Mouse (Mus musculus) hindbrain, embryonic 10.5 days (tissue): ENCODE results near the gene Kcnmb2. TPM values are rescaled to one million over a fixed set of nuclear protein-coding genes. Genes with fewer than 3 reads are reported as not detected.

Source experiments
- DNase-seq: peaks from one replicate; pipeline ENCODE4 v3.0.0-alpha.2; 2017; ENCODE audit warnings: low spot score
- H3K27ac ChIP-seq: fragments of 300-500 bp; sonication (generic); 2 replicates; pipeline ENCODE4 v1.5.1; 2016; ENCODE audit warnings: mild to moderate bottlenecking, moderate library complexity
- H3K27me3 ChIP-seq: fragments of 300-500 bp; sonication (generic); 2 replicates; pipeline ENCODE4 v1.6.1; 2016; ENCODE audit warnings: mild to moderate bottlenecking; ENCODE audit not compliant: poor library complexity, insufficient read depth, severe bottlenecking
- H3K36me3 ChIP-seq: fragments of 300-500 bp; sonication (generic); 2 replicates; pipeline ENCODE4 v1.6.1; 2016; ENCODE audit warnings: mild to moderate bottlenecking, moderate library complexity
- H3K4me1 ChIP-seq: fragments of 300-500 bp; sonication (generic); replicated peaks from 2 replicates; pipeline ENCODE4 v1.6.1; 2016; ENCODE audit warnings: mild to moderate bottlenecking
- H3K4me3 ChIP-seq: fragments of 300-500 bp; sonication (generic); 2 replicates; pipeline ENCODE4 v1.5.1; 2016; ENCODE audit warnings: mild to moderate bottlenecking, moderate library complexity
- H3K9me3 ChIP-seq: fragments of 300-500 bp; sonication (generic); 2 replicates; pipeline ENCODE4 v1.6.1; 2016; ENCODE audit warnings: mild to moderate bottlenecking, moderate library complexity
- WGBS: fragments of 180-500 bp; shearing (Covaris S2); methylation state at CpG from one replicate; pipeline ENCODE4 v1.1.7; 2016; 5-methylcytosine and 5-hydroxymethylcytosine counted together
- polyA plus RNA-seq: library from polyadenylated mRNA; unstranded; fragments of >200 nt; fragmentation: Nextera tagmentation; extraction: Ambion mirVana; gene quantifications from 2 replicates; pipeline ENCODE4 v1.2.1, GENCODE M21; 2016

The Kcnmb2 gene
- polyA plus RNA-seq, 1 experiment from 2014 or later, result 3.4 TPM

DNA sequence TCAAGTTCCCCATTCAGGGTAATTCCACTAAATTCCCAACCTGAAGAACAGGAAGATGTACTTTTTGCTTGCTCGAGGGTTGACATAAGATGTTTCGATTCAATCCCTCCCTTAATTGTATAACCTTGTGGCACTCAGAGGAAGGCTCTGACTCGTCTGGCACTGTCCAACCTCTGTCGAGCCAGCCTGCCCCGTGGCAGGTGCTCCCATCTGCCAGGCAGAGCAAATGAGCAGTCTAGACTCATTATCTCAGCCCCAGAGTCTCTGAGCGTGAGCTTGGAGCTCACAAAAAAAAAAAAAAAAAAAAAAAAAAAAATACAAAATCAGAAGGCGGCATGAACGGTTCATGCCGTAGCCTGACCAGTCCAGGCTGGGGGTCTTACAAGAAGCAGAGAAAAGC lies 130.1 kb downstream of the Kcnmb2 start:
- WGBS, result 85% methylated on average over 9 of the region's 9 CpGs
- DNase-seq, result no peak

DNA sequence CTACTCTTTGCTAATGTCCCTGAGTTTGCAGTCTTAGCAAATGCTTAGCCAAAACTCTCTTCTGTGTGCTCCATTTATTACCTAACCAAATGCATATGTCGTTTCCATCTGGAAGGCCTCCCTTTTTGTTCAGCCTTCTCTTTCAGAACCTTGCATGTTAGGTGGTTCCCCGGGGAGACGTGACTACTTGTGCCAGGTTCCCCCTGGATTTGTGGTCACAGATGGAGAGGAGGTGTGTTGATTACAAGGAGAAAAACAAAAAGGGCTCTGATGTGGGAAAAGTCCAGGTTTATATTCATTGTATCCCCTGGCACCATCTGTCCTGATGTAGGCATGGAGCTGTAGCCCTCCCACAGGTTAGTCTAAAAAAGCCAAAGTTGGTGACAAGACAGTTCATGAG lies 141.5 kb downstream of the Kcnmb2 start:
- no peaks in the 10 kb centered on the region for H3K4me1 ChIP-seq
- H3K4me3 ChIP-seq, result no peak overlapping the region
- no peak for DNase-seq
- 60% methylated on average over 3 of the region's 3 CpGs for WGBS
- no peaks in the 10 kb centered on the region for H3K9me3 ChIP-seq
- H3K36me3 ChIP-seq, result no peaks in the 10 kb centered on the region
- H3K27ac ChIP-seq, result no peak overlapping the region
- no peaks in the 10 kb centered on the region for H3K27me3 ChIP-seq

More for the DNA sequence above, 130.1 kb downstream of the Kcnmb2 start:
- H3K4me3 ChIP-seq, result no peak overlapping the region
- no peaks in the 10 kb centered on the region for H3K4me1 ChIP-seq
- H3K27ac ChIP-seq, result no peak overlapping the region
- no peaks in the 10 kb centered on the region for H3K9me3 ChIP-seq
- H3K36me3 ChIP-seq, result no peaks in the 10 kb centered on the region
- no peaks in the 10 kb centered on the region for H3K27me3 ChIP-seq

GRCm38 (mm10) chr3:32048777-32049176 lies 146.5 kb downstream of the Kcnmb2 start:
- DNase-seq, result no peak
- H3K27ac ChIP-seq, result no peak overlapping the region
- H3K36me3 ChIP-seq, result no peaks in the 10 kb centered on the region
- no peaks in the 10 kb centered on the region for H3K4me1 ChIP-seq
- no peaks in the 10 kb centered on the region for H3K9me3 ChIP-seq
- WGBS, result 85% methylated on average over 3 of the region's 3 CpGs
- no peak overlapping the region for H3K4me3 ChIP-seq
- no peaks in the 10 kb centered on the region for H3K27me3 ChIP-seq

- 0 out of 2 replicates have a peak, but pooled peaks cover 5% of the 10 kb centered on the region for H3K4me1 ChIP-seq
- no peak overlapping the region for H3K4me3 ChIP-seq
- H3K27ac ChIP-seq, result no peak overlapping the region
- H3K36me3 ChIP-seq, result no peaks in the 10 kb centered on the region
- DNase-seq, result no peak
- H3K9me3 ChIP-seq, result no peaks in the 10 kb centered on the region
- WGBS, result 77% methylated on average over 3 of the region's 3 CpGs
- no peaks in the 10 kb centered on the region for H3K27me3 ChIP-seq
Measured at GRCm38 (mm10) chr3:32052596-32052995, 150.3 kb downstream of the Kcnmb2 start.

- no peak for DNase-seq
- 0 out of 2 replicates have a peak, but pooled peaks cover 5% of the 10 kb centered on the region for H3K4me1 ChIP-seq
- H3K27ac ChIP-seq, result no peak overlapping the region
- no peak overlapping the region for H3K4me3 ChIP-seq
- 93% methylated on average over 10 of the region's 10 CpGs for WGBS
- H3K9me3 ChIP-seq, result no peaks in the 10 kb centered on the region
- H3K36me3 ChIP-seq, result no peaks in the 10 kb centered on the region
- H3K27me3 ChIP-seq, result no peaks in the 10 kb centered on the region
Measured at GRCm38 (mm10) chr3:32053610-32054241, 151.4 kb downstream of the Kcnmb2 start.

DNA sequence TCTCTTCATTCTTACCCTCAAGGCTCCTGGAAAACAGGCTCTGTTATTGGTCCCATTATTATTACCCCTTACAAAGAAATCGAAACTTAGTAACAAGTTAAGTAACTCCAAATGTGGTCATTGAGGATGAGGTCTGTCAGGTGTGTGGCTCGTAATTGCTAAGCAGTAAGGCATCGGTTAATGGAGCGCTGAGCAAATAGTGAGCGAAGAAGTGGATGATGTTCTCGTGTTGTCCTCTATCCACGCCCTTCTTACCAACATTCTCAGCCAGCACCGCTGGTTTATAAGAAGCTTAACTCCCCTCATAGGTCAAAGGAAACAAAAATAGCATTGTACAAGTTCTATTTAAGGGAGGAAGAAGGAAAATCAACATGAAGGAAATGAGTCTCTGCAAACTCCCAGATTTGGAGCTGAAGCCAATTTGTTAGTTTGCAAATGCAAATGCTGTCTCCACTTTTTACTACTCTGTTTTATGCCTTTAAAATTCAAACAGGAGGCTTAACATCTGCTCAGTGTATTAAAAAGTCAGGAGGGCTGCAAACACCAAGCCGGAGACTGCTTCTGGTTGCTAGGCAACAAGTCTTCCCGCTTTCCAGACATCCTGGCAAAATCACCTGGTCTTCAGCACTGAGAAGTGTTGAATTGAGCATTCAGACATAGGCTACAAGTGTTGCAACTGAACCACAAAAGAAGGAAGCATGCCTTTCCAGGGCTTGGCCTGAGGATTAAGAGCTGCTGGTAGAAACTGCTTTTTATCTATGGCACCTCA lies 157.8 kb downstream of the Kcnmb2 start:
- DNase-seq, result no peak
- 67% methylated on average over 10 of the region's 10 CpGs for WGBS
- no peaks in the 10 kb centered on the region for H3K36me3 ChIP-seq

DNA sequence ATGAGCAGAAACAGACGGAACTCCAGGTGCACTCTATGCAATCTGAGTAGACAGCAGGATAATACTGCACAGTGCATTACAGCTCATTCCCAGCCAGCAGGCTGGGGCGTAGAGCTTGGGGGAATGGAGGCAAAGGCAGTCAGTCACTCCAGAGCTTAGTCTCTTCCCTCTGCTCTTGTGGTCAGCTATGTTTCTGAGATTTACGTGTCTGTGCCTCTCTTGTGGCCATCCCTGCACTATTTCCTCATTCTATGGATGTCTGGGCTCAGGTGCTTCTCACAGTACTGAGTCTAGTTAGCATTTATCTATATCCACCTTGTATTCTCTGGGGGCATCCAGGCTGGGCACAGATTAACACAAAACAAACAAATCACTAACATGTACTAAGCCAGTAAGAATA lies 160.4 kb downstream of the Kcnmb2 start:
- Histone ChIP-seq H3K27ac (no peak overlapping the region), H3K27me3 (no peaks in the 10 kb centered on the region), H3K9me3 (no peaks in the 10 kb centered on the region), H3K4me3 (no peak overlapping the region), H3K4me1 (peaks cover 31% of the 10 kb centered on the region), H3K36me3 (no peaks in the 10 kb centered on the region)
- WGBS, result 92% methylated on average over 3 of the region's 3 CpGs
- DNase-seq, result no peak

More for the DNA sequence above, 157.8 kb downstream of the Kcnmb2 start:
- peaks cover 15% of the 10 kb centered on the region for H3K4me1 ChIP-seq
- no peak overlapping the region for H3K27ac ChIP-seq
- H3K27me3 ChIP-seq, result no peaks in the 10 kb centered on the region
- no peak overlapping the region for H3K4me3 ChIP-seq
- no peaks in the 10 kb centered on the region for H3K9me3 ChIP-seq

- H3K27me3 ChIP-seq, result no peaks in the 10 kb centered on the region
- H3K4me3 ChIP-seq, result no peak overlapping the region
- no peak for DNase-seq
- H3K9me3 ChIP-seq, result no peaks in the 10 kb centered on the region
- no peaks in the 10 kb centered on the region for H3K36me3 ChIP-seq
- no peak overlapping the region for H3K27ac ChIP-seq
- peaks cover 38% of the 10 kb centered on the region for H3K4me1 ChIP-seq
- WGBS, result 93% methylated on average over 3 of the region's 3 CpGs
Measured at GRCm38 (mm10) chr3:32063312-32063711, 161.0 kb downstream of the Kcnmb2 start.

DNA sequence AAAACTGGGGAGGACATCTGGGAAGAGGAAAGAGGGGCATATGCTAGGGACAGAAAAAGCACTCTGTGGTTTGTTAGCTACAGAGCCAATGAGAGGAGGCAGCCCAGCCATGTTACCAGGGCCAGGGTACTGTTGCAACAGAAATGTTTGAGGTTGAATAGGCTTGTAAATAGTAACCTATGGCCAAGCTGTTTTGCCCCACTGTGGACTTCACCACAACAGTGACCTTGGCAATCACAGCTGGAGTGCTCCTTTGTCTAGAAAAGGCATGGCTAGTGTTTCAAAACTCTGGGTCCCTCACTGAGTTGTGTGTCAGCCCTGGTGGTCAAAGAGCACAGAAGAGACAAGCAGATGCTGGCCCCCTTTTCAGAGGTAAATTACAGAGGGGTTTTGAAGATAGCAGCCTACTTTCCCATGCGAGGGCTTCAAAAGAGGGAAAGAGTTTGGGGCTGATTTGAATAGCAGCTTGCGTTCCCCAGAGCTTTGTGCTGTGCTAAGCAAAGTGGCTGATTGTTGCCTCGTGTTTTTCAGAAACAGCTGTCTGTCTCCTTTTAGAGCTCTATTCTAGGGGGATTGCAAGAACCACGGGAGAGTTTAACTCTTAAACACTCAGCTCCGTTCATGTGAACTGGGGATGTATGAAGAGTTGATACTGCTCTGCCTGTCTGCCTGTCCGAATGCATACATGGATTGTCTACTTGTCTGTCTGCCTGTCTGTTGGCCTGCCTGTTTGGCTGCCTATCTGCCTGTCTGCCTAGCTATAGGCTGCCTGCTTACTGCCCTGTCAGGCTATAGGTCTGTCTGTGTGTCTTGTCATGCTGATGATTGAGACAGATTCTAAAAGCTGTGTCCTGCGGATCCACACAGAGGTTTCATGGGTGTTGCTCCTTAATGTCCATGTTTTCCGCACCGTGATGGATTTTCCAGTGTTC lies 165.0 kb downstream of the Kcnmb2 start:
- WGBS, result 33% methylated on average over 9 of the region's 9 CpGs

GRCm38 (mm10) chr3:32073881-32074280 lies 171.6 kb downstream of the Kcnmb2 start:
- H3K9me3 ChIP-seq, result no peaks in the 10 kb centered on the region
- H3K27ac ChIP-seq, result no peak overlapping the region
- no peak overlapping the region for H3K4me3 ChIP-seq
- DNase-seq, result no peak
- 75% methylated on average over 8 of the region's 8 CpGs for WGBS
- 0 out of 2 replicates have a peak, but pooled peaks cover 4% of the 10 kb centered on the region for H3K4me1 ChIP-seq
- no peaks in the 10 kb centered on the region for H3K36me3 ChIP-seq
- no peaks in the 10 kb centered on the region for H3K27me3 ChIP-seq

More for the DNA sequence above, 165.0 kb downstream of the Kcnmb2 start:
- peak; percentile 68 for DNase-seq
- Histone ChIP-seq H3K36me3 (no peaks in the 10 kb centered on the region), H3K9me3 (no peaks in the 10 kb centered on the region), H3K4me3 (0 out of 2 replicates have a peak overlapping the region, but pooled peaks have one; percentile 4), H3K27me3 (no peaks in the 10 kb centered on the region), H3K27ac (peak overlapping the region; percentile 80), H3K4me1 (peaks cover 35% of the 10 kb centered on the region)

- no peak overlapping the region for H3K27ac ChIP-seq
- H3K9me3 ChIP-seq, result no peaks in the 10 kb centered on the region
- no peaks in the 10 kb centered on the region for H3K36me3 ChIP-seq
- DNase-seq, result no peak
- no peaks in the 10 kb centered on the region for H3K27me3 ChIP-seq
- H3K4me1 ChIP-seq, result peaks cover 3% of the 10 kb centered on the region; the same call in 1 of the 2 replicates
- WGBS, result 73% methylated on average over 1 of the region's 1 CpGs
- no peak overlapping the region for H3K4me3 ChIP-seq
Measured at GRCm38 (mm10) chr3:32088762-32089161, 186.5 kb downstream of the Kcnmb2 start.

DNA sequence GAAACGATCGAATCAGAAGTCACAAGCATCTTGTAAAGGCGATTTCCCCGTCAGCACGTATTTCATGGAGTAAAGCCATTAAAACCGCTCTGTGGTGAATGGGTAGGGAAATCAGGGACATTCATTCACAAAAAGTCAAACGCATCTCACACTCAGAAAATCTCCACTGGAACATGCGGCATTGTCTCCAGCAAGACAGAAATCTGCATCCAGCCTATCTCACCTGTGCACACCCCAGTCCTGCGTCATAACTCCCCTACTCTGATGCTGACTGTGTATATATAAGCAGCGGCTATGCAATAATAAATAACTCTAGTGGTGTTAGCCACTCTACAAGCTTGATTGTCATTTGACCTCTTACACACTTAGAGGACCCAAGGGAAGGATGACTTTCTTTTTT lies 199.1 kb downstream of the Kcnmb2 start:
- H3K4me1 ChIP-seq, result no peaks in the 10 kb centered on the region; the same call in 1 of the 2 replicates
- no peak for DNase-seq
- H3K27ac ChIP-seq, result no peak overlapping the region
- no peaks in the 10 kb centered on the region for H3K36me3 ChIP-seq
- H3K4me3 ChIP-seq, result no peak overlapping the region
- no peaks in the 10 kb centered on the region for H3K27me3 ChIP-seq
- 89% methylated on average over 10 of the region's 10 CpGs for WGBS
- H3K9me3 ChIP-seq, result no peaks in the 10 kb centered on the region
